Mouse (Mus musculus) liver, adult (tissue): ENCODE measurements at regions not wholly inside any gene's neighbourhood (a gene's known extent, or its start where the extent isn't known, plus 50 kb on each side); places are given as distances from the start of the nearest gene placed in this dataset.

Source experiments
- GATA4 ChIP-seq: IDR thresholded peaks from 2 replicates; pipeline ENCODE4 v1.6.1; 2014; ENCODE audit warnings: mild to moderate bottlenecking, low read length; ENCODE audit not compliant: insufficient replicate concordance

DNA sequence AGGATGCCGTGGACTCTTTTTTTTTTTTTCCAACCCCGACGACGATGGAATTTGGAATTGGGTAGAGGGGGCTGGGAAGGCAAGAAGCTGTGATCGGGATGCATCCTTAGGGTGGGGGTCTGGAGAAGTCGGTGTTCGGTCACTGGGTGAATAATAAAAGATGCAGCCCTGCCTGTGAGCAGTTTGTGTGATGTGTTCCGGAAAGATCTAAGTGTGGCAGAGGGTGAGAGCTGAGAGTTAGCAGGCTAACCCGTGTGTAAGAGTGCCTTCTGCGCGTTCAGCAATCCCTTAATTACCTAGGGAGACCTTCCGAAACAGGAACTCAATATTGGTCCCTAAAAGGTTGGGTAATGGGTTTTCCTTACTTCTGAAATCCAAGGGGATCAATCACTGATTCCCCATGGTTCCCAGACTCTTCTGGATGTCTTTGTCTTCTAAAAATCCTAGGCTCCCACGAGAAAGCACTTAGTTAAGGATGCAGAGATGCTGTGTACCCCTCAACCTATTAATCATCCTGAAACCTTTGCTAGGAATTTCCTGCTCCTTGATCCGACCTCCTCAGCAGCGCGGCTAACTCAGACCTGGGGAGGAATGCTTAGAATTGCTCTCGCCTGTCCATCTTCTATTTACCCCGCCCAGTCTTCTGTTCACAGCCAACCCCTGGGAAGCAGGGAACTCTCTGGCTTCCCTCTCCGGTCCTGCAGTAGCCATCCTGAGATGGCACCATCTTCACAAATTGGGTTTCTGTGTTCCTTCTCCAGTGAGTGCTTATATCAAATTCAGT, 87.0 kb upstream of the Sertad2 start:
- TF ChIP-seq GATA4: no peak

DNA sequence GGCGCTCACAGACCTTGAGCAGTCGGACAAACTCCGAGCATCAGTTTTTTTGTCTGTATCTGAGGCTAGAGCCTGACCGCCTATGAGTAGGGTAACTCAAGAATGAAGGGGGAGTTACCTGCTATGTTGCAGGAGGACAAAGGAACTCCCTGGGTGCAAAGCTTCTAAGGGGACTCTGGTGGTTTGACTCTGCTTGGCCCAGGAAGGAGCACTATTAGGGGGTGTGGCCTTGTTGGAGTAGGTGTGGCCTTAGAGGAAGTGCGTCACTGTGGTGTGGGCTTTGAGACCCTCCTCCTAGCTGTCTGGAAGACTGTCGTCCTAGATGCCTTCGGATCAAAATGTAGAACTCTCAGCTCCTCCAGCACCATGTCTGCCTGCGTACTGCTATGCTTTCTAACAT, 83.9 kb upstream of the Sertad2 start:
- TF ChIP-seq GATA4: no peak

DNA sequence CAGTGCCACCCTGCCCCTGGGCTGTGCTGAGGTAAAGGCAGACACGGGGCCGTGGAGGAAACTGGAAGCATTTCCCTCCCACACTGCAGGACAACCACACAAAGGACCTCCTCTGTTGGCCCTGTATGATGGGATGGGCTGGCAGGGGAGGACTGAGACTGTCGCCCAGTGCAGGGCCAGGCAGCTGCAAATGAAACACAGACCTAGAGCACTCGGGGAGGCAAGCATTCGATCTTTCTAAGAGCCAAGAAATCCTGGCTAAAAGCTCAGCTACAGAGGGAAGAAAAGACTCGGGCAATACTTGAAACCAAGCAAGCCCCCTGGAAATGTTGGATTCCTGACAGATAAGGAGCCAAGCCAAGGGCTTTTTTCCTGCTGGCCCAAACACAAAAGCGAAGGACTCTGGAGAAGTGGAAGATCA, 82.5 kb upstream of the Sertad2 start:
- TF ChIP-seq GATA4: no peak

DNA sequence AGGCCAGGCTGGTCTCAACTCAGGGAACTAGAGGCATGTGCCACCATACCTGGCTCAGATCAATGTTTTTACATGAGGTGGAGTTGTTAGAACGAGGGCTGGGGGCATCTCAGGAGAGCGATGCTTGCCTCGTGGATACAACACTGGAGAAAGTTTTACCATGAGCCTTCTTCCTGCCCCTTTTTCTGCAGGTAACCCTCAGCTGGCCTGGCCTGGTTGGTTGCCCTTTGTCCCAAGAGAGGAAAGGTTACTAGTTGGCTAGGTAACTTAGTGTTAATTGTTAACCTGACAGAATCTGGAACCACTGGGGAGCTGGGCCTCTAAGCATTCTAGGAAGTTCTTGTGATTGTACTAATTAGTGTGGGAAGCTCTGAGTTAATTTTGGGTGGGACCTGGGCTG, 81.0 kb upstream of the Sertad2 start:
- no peak for TF ChIP-seq GATA4

DNA sequence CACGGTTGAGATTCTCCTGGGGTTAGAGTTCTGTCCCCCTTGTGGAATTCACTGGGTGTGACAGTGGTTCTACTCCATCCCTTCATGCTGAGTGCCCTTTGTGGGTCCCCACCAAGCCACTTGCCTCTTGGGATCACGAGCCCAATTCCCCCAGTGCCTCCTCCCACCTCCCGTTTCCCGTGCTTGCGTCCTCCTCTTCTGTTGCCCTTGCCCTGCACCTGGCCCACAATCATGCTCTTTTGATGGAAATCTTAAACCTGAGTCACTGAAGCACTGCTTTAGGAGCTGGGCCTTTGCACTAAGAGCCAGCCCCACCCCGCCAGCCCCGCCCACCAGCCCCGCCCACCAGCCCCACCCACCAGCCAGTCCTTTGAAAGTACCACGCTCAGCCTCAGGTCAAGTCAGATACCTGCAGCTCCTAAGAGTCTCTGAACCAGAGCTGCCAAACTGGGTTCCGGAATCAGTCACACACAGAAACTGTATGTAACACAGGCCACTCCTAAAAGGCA, 79.8 kb upstream of the Sertad2 start:
- TF ChIP-seq GATA4: no peak

DNA sequence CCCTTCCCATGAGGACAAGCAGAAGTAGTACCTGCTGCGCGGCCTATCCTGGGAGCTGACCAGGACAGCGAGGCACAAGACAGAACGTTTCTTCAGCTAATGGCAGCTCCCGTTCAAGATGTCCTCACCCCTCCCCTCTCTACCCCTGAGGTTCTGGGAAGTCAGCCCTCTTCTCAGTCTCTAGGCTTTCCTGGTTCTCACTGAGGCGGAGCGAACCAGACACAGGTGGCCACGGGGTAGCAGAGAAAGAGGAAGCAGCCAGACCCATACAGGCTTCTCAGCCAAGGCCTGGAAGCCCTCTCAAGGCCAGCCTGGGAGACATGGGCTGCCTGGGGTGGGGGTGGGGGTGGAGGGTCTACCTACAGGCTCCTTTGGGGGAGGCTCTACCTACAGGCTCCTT, 78.5 kb upstream of the Sertad2 start:
- no peak for TF ChIP-seq GATA4

DNA sequence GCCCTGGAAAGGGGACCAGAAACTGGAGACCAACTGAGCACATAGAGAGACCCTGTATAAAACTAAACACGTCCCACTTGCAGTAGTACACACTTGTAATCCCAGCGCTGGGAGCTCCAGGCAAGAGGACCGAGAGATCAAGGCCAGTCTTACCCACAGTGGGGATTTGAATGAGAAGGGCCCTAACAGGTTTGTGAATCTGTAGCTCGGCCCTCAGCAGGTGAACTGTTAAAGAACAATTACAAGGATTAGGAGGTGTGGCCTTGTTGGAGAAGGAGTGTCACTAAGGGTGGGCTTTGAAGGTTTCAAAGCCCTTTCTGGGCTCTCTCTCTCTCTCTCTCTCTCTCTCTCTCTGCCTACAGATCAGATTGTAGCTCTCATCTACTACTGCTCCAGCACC, 76.5 kb upstream of the Sertad2 start:
- no peak for TF ChIP-seq GATA4

DNA sequence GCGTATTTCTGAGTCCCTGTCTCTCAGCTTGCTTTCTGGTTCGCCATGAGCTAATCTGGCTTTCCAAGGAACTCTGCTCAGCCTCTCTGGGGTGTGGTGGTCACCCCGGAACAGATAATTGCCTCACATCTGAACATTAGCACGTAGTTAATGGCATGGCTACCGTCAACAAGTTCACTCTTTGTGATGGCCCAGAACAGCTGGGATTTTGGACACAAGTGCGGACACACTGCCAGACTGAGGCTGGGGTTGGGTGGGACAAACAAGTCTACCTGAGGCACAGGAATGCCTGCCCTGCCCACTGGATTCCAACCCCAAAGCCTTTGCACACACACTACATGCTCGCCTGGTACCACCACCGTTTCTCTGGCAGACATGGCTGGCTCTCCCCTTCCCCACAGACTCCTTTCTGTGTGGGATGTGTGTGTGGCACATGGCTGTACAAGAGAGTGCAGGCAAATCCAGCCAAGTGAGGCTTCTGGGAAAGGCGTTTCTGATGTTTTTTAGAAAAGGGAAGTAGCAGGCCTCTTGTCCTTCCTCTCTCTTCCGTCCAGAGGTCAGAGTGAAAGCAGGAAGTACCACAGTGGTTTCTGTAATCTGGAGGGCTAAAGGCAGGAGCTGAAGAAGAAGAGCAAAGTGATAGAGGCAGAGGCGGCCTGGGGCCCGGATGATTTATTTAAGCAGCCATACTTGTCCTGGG, 74.6 kb upstream of the Sertad2 start:
- no peak for TF ChIP-seq GATA4

DNA sequence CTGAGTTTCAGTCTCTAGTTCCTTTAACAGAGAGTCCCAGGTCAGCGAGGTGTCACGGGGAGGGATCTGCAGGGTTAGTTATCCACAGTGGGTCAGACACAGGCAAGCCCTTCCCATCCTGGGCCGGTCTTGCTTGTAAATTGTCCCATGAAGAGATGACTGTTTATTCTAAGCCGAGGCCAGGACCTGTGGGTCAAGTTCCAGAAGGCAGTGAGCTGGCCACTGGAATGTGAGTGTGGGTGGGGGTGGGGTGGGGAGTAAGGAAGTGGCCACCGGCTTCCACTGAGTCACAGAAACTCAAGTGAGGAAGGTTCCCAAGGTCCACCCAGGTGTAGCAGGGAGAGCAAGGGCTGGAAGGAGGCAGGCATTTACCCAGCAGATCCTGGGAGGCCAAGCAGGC, 73.7 kb upstream of the Sertad2 start:
- TF ChIP-seq GATA4: no peak

DNA sequence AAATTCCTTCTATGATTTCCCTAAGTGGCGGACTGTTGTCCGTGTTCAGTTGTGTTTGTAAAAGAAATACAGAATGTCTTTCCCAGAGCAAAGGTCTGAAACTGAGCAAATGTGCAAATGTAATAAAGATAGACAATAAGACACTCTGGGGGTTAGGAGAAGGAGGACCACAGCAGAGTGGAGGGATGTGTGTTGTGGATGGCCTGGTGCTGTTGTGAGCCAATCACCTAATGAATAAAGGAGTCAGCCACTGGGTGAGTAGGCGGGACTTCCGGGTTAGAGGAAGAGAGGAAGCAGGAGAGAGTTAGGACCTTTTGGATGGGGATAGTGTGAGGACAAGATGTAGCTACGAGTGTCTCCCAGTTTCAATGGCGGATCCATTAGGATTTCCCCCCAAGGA, 72.7 kb upstream of the Sertad2 start:
- TF ChIP-seq GATA4: no peak

DNA sequence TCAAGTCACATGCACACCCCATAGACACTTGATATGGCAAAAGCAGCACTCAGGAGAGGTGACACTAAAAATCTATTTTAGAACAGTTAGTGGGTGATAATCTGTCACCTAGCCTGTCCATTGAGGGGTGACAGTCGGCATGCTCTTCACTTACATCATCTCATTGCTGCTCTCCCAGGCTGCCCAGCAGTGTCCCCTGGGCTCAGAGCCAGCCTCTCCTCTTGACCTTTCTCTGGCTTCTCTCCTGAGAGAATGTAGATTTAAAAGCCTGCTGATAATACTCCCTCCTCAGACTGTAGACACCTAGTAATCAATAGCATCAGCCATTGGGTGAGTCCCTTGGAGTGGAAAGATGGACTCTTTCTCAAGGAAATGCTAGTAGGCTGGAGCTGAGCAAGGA, 70.7 kb upstream of the Sertad2 start:
- no peak for TF ChIP-seq GATA4

DNA sequence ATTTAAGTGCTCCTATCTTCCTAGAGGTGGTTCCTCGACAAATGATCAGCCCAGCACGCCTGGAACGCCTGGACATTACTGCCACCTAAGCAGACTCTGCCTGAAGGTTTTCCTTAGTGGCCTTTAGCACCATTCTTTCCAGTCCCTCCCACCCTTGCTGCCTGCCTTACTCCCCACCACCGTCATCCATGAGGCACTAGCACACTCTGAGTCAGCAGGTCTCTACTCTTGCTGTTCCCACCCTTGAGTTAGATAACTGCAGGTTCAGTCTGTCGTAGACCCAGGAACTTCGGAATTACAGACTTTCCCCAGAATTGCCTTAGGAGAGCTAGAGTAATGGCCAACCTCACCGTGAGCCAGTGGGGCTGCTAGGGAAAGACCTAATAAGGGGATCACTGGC, 67.4 kb upstream of the Sertad2 start:
- TF ChIP-seq GATA4: no peak

DNA sequence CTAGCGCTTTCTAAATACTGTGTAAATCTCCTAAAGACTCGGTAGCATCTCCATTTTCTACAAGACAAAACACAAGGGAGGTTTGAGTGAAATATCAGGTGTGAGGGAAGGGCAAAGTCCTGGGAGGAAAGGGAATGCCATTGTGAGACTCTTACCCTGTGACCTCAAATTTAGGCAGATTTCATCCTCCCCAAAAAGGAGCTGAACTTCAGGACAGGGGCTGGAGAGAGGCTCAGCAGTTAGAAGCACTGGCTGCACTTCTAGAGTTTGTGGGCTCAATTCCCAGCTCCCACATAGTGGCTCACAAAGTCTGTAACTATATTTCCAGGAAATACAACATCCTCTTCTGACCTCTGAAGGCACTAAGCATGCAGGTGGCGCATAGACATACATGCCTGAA, 66.6 kb upstream of the Sertad2 start:
- TF ChIP-seq GATA4: no peak

DNA sequence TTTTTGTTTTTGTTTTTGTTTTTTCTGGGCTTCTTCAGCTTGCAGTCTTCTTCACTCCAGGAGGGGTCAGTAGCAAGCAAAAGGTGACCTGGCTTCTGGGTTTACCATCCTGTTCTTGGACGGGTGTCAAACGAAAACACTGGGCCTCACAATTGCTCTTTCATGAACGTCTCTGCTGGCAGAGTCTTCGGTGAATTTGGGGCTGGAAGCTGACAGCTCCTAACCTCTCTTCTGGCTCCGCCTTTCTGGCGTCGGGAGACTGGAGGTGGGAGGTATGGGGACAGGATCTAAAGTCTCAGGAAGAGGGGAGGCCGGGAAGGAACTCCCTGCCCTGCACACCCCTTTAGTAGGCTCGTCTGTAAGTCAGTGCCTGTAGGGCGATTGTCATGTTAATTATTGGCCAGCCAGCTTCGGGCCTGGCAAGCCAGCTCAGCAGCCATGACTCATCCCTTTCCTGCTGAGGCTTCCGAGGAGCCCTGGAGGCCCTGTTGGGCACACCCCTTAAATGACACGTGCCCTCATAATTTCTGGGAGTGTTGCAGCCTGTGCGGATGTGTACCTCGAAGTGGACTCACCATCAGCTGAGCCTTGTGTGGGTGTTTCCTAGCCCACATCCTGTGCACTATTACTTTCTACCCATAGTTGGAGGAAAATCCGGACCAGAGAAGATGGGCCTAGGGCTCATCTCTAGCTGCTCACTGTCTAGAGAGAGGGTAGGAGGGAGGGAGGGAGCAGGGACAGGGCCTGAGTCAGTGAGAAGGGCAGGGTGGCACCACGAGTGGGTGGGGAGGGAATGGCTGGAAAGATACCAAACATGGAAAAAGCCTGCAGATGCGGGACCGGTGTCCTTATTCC, 65.6 kb upstream of the Sertad2 start:
- no peak for TF ChIP-seq GATA4

DNA sequence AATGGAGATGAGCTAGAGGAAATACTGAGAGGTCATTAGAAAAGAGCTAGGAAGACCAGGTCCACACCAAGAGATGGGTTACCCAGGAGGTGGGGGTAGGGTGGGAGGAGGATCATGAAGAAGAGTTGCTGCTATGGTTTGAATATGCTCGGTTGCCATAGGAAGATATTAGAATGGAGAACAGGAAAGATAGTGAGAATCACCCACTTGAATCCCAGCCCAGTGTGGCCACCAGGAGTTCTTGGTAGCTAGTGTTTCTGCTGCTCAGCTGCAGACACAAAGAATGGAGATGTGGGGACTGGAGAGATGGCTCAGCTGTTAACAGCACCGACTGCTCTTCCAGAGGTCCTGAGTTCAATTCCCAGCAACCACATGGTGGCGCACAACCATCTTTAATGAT, 62.4 kb upstream of the Sertad2 start:
- TF ChIP-seq GATA4: no peak

DNA sequence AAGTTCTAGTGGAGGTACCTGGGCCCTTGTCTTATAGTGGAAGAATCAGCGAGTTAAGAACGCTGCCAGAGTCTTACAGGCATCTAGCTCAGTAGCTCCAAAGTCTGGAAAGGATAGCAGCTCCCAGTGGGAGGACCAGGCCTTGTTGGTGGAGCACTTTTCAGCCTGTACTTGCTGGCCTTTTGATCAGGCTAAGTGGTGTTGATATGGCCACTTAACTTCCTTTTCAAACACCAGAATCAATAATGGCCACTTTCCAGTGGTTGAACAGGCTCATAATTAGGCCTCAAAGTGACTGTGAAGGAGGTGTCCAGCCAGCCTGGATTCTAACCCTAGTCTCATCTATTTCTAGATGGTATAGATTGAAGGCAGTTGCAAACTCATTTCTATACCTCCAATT, 57.7 kb upstream of the Sertad2 start:
- TF ChIP-seq GATA4: no peak
